Mouse (Mus musculus) liver, embryonic 11.5 days (tissue): ENCODE measurements around the gene Wdr91. TPM values are rescaled to one million over a fixed set of nuclear protein-coding genes. Genes with fewer than 3 reads are reported as not detected.
A peak's percentile ranks its signal among the peaks of the same experiment; 100 is the strongest.

Experiments used
- ATAC-seq: fragments of 200-750 bp; cut with Nextera tagmentation; replicated peaks from 2 replicates; pipeline ENCODE4 v1.8.0; 2017; ENCODE audit warnings: moderate number of reproducible peaks, mild to moderate bottlenecking, moderate TSS enrichment, moderate library complexity; ENCODE audit not compliant: low FRiP score
- DNase-seq: peaks from one replicate; pipeline ENCODE4 v3.0.0-alpha.2; 2017; ENCODE audit warnings: low spot score
- H3K27ac ChIP-seq: fragments of 300-500 bp; sonication (generic); 2 replicates; pipeline ENCODE4 v1.5.1; 2014; ENCODE audit warnings: mild to moderate bottlenecking, low read depth, low read length, control low read depth
- H3K27me3 ChIP-seq: fragments of 300-500 bp; sonication (generic); replicated peaks from 2 replicates; pipeline ENCODE4 v1.6.1; 2014; ENCODE audit warnings: low read length, mixed read lengths; ENCODE audit not compliant: control insufficient read depth, insufficient read depth
- H3K36me3 ChIP-seq: fragments of 300-500 bp; sonication (generic); 2 replicates; pipeline ENCODE4 v1.6.1; 2014; ENCODE audit warnings: mild to moderate bottlenecking, low read length, moderate library complexity, mixed read lengths; ENCODE audit not compliant: control insufficient read depth, insufficient read depth
- H3K4me1 ChIP-seq: fragments of 300-500 bp; sonication (generic); replicated peaks from 2 replicates; pipeline ENCODE4 v1.6.1; 2014; ENCODE audit warnings: low read length, mixed read lengths; ENCODE audit not compliant: control insufficient read depth, insufficient read depth
- H3K4me2 ChIP-seq: fragments of 300-500 bp; sonication (generic); 2 replicates; pipeline ENCODE4 v1.6.1; 2014; ENCODE audit warnings: mild to moderate bottlenecking, control low read depth, moderate library complexity
- H3K4me3 ChIP-seq: fragments of 300-500 bp; sonication (generic); 2 replicates; pipeline ENCODE4 v1.5.1; 2014; ENCODE audit warnings: low read depth, low read length, control low read depth
- H3K9ac ChIP-seq: fragments of 300-500 bp; sonication (generic); 2 replicates; pipeline ENCODE4 v1.6.1; 2014; ENCODE audit warnings: low read depth, low read length, control low read depth
- H3K9me3 ChIP-seq: fragments of 300-500 bp; sonication (generic); 2 replicates; pipeline ENCODE4 v1.6.1; 2016; ENCODE audit warnings: low read length, inconsistent platforms, mixed read lengths; ENCODE audit not compliant: control insufficient read depth
- WGBS: fragments of 180-500 bp; shearing (Covaris S2); extraction: QIAGEN DNeasy Blood & Tissue Kit; methylation state at CpG from one replicate; pipeline ENCODE4 v1.1.7; 2014; 5-methylcytosine and 5-hydroxymethylcytosine counted together
- polyA plus RNA-seq: library from polyadenylated mRNA; unstranded; fragments of >200 nt; fragmentation: Nextera tagmentation; extraction: Ambion mirVana; gene quantifications from 2 replicates; pipeline ENCODE4 v1.2.1, GENCODE M21; 2014

The Wdr91 gene
- polyA plus RNA-seq: 15.5 and 19.3 TPM in 2 replicates

DNA sequence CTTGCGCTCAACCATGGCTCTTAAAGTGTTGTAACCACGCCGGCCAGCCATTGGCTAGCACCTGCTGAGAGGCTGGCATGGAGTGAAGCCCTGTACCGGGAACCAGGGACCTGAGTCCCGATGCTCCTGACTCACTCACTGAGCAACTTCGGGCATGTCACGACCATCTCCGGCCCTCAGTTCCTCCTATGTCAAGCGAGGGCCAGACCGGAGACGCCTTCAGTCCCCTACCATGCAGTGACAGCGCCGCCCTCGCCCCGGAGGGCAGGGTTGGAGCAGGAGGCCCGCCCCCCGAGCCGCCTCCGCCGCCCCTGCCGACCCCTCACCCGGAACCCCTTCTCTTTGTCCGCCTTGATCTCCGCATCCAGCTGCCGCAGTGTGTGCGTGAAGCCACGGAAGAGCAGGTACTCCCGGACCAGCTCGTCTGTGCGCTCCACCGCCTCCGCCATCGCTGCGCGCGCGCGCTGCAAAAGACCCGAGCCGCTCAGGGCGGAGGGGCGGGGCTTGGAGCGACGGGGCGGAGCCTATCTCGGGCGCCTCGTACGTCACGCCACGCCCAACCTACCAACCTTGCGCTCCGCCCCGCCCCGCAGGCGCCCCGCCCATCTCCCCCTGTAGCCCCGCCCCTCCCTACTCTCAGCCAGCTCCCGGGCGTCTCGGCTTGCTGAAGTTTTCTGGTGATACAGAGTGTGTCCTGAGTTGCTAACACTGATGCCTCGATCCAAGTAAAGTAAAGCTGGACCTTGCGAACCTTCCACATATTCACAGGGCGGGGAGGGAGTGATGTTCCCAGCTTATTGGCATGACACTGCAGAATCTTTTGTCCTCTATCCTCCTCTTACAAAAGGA is at the start of gene Wdr91:
Gene Wdr91, minus strand, starts transcription at position 506 of the 849 bp plus-strand sequence.
- Histone ChIP-seq H3K27me3 (no peaks in the 10 kb centered on the region), H3K4me1 (peaks cover 32% of the 10 kb centered on the region), H3K27ac (peak within 1 kb of the TSS; percentile 71), H3K4me3 (peak within 1 kb of the TSS; percentile 83), H3K9me3 (no peaks in the 10 kb centered on the region), H3K9ac (peak within 1 kb of the TSS; percentile 79), H3K4me2 (peak within 1 kb of the TSS; percentile 92), H3K36me3 (peaks cover 7% of the 10 kb centered on the region)
- DNase-seq: peak; percentile 97
- WGBS: under 1% methylated on average over 64 of the region's 64 CpGs
- ATAC-seq: peak; percentile 83

DNA sequence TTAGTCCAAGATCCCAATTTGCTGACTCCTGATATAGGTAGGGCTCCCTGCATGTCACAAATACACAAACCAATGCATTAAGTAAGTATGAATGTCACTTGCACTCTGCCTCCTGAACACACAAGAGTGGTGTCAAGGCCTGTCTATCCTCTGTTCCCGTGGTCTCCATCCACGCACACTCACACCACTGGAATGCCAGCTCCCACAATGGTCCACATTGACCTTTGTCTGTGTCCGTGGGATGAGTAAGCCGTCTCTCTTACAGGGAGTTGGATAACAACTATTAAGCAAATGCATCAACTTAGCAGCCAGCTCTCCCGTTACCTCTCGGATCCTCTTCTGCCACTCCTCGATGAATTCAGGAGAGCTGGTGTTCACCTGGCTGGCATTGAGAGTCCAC is 48.5 kb upstream of the Wdr91 start:
- WGBS: 84% methylated on average over 7 of the region's 7 CpGs
- Histone ChIP-seq H3K4me3 (no peak overlapping the region), H3K27me3 (no peaks in the 10 kb centered on the region), H3K4me1 (no peaks in the 10 kb centered on the region; the same call in none of the 2 replicates), H3K36me3 (no peaks in the 10 kb centered on the region), H3K9me3 (no peaks in the 10 kb centered on the region), H3K27ac (no peak overlapping the region), H3K9ac (no peak overlapping the region), H3K4me2 (no peak overlapping the region)
- ATAC-seq (no peak), DNase-seq (no peak)

DNA sequence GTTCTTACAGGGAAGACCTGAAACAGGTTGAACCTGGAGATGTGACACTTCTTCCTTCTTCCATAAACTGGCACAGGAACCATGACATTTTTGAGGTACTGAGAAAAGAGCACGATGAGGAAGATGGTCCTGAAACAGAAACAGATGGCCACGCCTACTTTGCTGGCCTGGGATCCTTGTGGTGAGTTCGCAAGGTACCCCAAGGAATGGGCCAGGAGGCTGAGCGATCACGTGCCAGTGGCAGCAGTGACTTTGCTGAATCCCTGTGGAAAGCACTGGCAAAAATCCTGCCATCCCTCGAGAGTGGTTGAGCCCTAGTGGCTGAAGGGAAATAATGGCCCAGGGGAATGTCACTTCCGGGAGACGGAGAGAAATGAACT is 45.2 kb upstream of the Wdr91 start:
- Histone ChIP-seq H3K9me3 (no peaks in the 10 kb centered on the region), H3K4me2 (peak overlapping the region; percentile 61), H3K4me3 (peak overlapping the region; percentile 27; the same call in 1 of the 2 replicates), H3K36me3 (no peaks in the 10 kb centered on the region), H3K27ac (no peak overlapping the region), H3K9ac (no peak overlapping the region), H3K4me1 (no peaks in the 10 kb centered on the region; the same call in none of the 2 replicates), H3K27me3 (no peaks in the 10 kb centered on the region)
- no peak for DNase-seq
- ATAC-seq: no peak
- 37% methylated on average over 8 of the region's 8 CpGs for WGBS

DNA sequence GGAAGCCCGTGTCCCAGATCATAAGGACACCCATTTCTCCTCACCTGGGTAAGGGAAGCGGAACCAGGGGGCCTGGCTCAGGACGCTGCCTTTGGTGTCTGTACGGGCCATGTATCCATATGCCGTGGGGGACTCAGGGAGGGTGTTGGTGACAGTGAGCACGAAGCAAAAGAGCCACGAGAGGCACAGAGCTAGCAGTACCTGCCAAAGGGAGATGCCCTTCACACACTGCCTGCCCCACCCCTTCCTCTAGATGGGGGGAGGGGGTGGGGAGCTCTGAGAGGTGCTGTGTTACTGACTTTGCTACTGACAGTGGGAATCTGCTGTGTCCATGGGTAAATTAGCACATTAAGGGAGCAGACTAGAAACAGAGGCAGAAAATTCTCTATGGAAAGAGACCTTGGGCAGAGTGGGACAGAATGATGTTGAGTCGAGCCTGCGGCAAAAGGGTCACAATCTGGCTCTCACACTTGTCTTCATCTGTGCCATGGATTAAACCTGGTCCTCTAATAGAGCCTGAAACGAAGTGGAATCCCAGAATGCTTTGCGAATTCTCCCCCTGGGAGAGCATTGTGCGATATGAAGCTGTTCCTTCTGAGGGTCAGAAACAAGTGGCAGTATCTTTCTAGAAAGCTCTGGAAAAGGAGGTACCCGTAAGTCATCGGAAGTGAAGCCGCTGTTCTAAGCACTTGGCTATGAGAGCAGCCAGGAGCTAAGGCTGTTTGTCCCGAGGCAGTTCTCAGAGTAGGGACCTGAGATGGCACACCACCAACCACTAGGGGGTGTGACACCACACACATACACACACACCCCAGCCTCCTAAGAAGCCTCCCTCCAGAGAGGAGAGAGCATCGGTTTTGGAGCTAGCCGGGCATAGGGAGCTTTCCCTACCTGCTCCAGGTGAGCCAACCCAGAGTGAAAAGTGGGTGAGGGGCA is 44.5 kb upstream of the Wdr91 start:
- no peaks in the 10 kb centered on the region for H3K27me3 ChIP-seq
- no peak overlapping the region for H3K27ac ChIP-seq
- no peaks in the 10 kb centered on the region; the same call in none of the 2 replicates for H3K4me1 ChIP-seq
- H3K9ac ChIP-seq: no peak overlapping the region
- peak; percentile 85 for ATAC-seq
- H3K4me3 ChIP-seq: peak overlapping the region; percentile 27; the same call in 1 of the 2 replicates
- no peaks in the 10 kb centered on the region for H3K36me3 ChIP-seq
- DNase-seq: peak; percentile 52
- 49% methylated on average over 18 of the region's 18 CpGs for WGBS
- H3K9me3 ChIP-seq: no peaks in the 10 kb centered on the region
- H3K4me2 ChIP-seq: peak overlapping the region; percentile 61

DNA sequence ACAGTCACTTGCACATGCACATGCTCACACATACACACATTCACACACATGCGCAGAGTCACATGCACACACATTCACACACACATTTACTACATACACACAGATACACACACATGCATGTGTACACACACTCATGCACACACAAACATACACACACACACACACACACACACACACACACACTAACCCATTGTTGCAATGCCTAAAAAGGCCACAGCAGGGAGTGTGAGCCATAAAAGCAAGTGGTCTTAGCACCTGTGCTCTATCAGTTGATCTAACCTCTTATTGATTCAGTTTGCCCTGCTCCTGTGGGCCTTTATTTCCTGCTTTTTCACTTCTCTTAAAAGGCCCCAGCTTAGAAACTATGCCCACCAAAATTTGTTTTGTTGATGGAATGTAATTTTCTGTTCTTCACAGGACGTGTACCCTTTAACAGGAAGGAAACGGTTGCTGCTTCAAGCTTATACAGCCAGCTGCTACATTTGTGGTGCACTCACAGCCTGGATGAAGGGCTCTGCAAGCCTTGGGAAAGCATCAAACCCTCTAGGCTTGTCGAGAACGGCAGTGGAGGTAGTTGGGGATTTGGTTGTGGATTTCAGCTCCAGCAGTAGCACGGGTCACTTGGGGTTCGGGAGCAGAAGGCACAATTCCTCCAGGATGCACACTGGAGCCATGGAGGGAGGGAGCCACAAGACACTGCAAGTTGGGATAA is 41.4 kb upstream of the Wdr91 start:
- H3K27me3 ChIP-seq: peaks cover 7% of the 10 kb centered on the region; the same call in 1 of the 2 replicates
- ATAC-seq (no peak), DNase-seq (no peak)
- 63% methylated on average over 7 of the region's 7 CpGs for WGBS
- no peaks in the 10 kb centered on the region for H3K9me3 ChIP-seq
- H3K36me3 ChIP-seq: no peaks in the 10 kb centered on the region
- H3K4me1 ChIP-seq: no peaks in the 10 kb centered on the region; the same call in none of the 2 replicates
- H3K9ac ChIP-seq: no peak overlapping the region
- H3K27ac ChIP-seq: no peak overlapping the region
- H3K4me3 ChIP-seq: no peak overlapping the region
- no peak overlapping the region for H3K4me2 ChIP-seq

DNA sequence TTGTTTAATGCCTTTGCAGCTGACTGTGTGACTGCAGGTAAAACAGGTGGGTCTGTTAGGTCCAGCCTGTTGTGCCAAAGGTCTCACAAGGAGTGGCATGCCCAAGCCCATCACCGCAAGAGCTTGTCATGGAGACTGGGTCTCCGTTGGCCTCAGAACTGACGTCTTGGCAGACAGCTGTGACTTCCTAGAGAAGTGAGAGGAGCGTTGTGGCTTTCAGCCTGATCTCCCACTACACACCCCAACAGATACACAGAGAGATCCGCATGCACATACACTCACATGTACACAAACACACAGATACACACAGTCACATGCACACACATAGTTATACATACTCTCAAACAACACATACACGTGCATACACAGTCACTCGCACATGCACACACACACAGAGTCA is 40.8 kb upstream of the Wdr91 start:
- H3K9me3 ChIP-seq: no peaks in the 10 kb centered on the region
- no peak for DNase-seq
- H3K4me1 ChIP-seq: no peaks in the 10 kb centered on the region; the same call in none of the 2 replicates
- WGBS: 79% methylated on average over 7 of the region's 7 CpGs
- H3K36me3 ChIP-seq: no peaks in the 10 kb centered on the region
- no peak overlapping the region for H3K27ac ChIP-seq
- H3K9ac ChIP-seq: no peak overlapping the region
- no peak for ATAC-seq
- H3K27me3 ChIP-seq: peaks cover 7% of the 10 kb centered on the region; the same call in 1 of the 2 replicates
- no peak overlapping the region for H3K4me3 ChIP-seq
- no peak overlapping the region for H3K4me2 ChIP-seq

DNA sequence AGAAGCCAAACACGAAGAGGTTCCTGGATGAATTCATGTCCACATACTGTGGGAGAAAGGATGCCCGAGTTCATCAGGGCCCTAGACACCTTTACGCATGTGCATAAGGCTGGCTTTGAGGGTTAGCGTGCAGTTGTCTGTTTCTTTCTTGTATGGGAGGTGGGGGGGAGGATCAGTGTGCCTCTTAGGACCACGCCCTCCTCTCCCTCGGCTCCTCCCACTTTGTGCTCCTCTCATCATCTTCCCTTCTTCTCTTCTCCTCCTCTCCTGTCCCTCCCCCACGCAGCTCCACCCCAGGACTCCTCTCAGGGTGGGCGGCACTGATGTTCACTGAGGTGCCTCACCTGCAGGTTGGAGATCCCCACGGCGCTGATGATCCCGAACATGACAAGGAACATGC is 37.8 kb upstream of the Wdr91 start:
- Histone ChIP-seq H3K9me3 (no peaks in the 10 kb centered on the region), H3K4me3 (no peak overlapping the region), H3K36me3 (no peaks in the 10 kb centered on the region), H3K4me1 (no peaks in the 10 kb centered on the region), H3K9ac (no peak overlapping the region), H3K27me3 (peaks cover 7% of the 10 kb centered on the region; the same call in 1 of the 2 replicates), H3K4me2 (peak overlapping the region; percentile 35), H3K27ac (no peak overlapping the region)
- ATAC-seq: no peak
- 27% methylated on average over 11 of the region's 11 CpGs for WGBS
- DNase-seq: no peak

DNA sequence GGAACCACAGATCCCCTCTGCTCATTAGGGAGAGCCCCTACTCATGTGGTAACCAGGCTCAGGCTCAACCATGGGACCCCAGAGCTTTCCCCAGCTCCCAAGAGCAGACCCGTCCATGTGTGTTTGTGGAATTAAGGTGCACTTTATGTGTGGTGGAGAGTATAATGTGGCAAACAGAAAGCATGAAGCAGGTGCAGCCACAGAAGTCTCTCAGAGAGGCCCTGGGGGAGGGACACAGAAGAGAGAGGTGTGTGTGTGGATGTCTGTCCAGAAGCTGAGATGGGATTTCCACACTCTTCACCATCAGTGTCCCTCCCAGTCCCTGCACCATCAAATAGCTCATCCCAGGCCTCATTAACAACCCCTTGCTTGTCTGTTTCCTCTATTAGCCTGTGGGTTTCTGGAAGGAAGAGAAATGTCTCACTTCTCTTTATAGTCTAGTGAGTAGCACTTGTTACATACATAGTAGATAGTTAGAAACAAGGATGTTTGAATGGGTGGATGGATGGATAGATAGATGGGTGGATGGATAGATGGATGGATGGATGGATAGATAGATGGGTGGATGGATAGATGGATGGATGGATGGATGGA is 35.9 kb upstream of the Wdr91 start:
- H3K4me1 ChIP-seq: no peaks in the 10 kb centered on the region
- ATAC-seq: no peak
- DNase-seq: no peak
- no peaks in the 10 kb centered on the region for H3K9me3 ChIP-seq
- H3K4me2 ChIP-seq: no peak overlapping the region
- peaks cover 7% of the 10 kb centered on the region; the same call in 1 of the 2 replicates for H3K27me3 ChIP-seq
- no peak overlapping the region for H3K4me3 ChIP-seq
- H3K36me3 ChIP-seq: no peaks in the 10 kb centered on the region
- H3K27ac ChIP-seq: no peak overlapping the region
- no peak overlapping the region for H3K9ac ChIP-seq
- WGBS: 78% methylated on average over 1 of the region's 1 CpGs
